Mouse (Mus musculus): Measurements from ENCODE around the gene Gpr137.
"Not testable (repeated sequence)": the region's sequence is repeated elsewhere in the genome, so short reads cannot be mapped to it uniquely, and the experiment has no call there.

Gpr137 gene

GRCm38 (mm10) chr19:6905498-6906159 lies 36.7 kb downstream of the Gpr137 start:
- no peak for DNase-seq (ENCODE audit: low read depth, low spot score)

GRCm38 (mm10) chr19:6904846-6905245 lies 37.4 kb downstream of the Gpr137 start:
- DNase-seq (ENCODE audit: low read depth, low spot score): no peak

- DNase-seq (ENCODE audit: low read depth, low spot score): no peak
Measured at GRCm38 (mm10) chr19:6903031-6903430, 39.2 kb downstream of the Gpr137 start.

- no peak for DNase-seq (ENCODE audit: low read depth, low spot score)
Measured at GRCm38 (mm10) chr19:6899641-6900040, 42.6 kb downstream of the Gpr137 start.

GRCm38 (mm10) chr19:6895608-6896305 lies 46.5 kb downstream of the Gpr137 start:
- not testable (repeated sequence) for DNase-seq (ENCODE audit: low read depth, low spot score)

- DNase-seq (ENCODE audit: low read depth, low spot score): no peak
Measured at GRCm38 (mm10) chr19:6893731-6894451, 48.4 kb downstream of the Gpr137 start.

- no peak for DNase-seq (ENCODE audit: low read depth, low spot score)
Measured at GRCm38 (mm10) chr19:6892512-6892911, 49.8 kb downstream of the Gpr137 start.

All from CD4-positive helper T cell, adult 2 months (primary cell).